Comparison of ENCODE assay signal across 7 mouse cellular contexts in genomic region chr11:76178726-76179494, GRCm38 (mm10). TPM values are rescaled to one million over a fixed set of nuclear protein-coding genes. Genes with fewer than 3 reads are reported as not detected.
A peak's percentile ranks its signal among the peaks of the same experiment; 100 is the strongest.
DNase-seq lines count a peak whose midpoint lies in the region; ATAC-seq and TF ChIP-seq lines count a peak whose summit lies in the region.

No protein-coding gene starts in this region.

- no peaks in the 10 kb centered on the region for H3K27me3 ChIP-seq in hindbrain, embryonic 15.5 days

- H3K4me3 ChIP-seq in bone marrow macrophage, adult 2 months (ENCODE audit: insufficient read depth, low read length), result peak overlapping the region; percentile 96
- H3K4me3 ChIP-seq in hindbrain, embryonic 15.5 days, result peak overlapping the region; percentile 88

- peaks cover 8% of the 10 kb centered on the region for H3K36me3 ChIP-seq in hindbrain, embryonic 15.5 days

- no peaks in the 10 kb centered on the region for H3K9me3 ChIP-seq in hindbrain, embryonic 15.5 days

- peak; percentile 82 for ATAC-seq in erythroid progenitor cell, adult 5-6 weeks (replicated peaks; ENCODE audit: low FRiP score, poor library complexity, severe bottlenecking)
- ATAC-seq in hindbrain, embryonic 15.5 days (ENCODE audit: low FRiP score, low read depth), result peak; percentile 87
- peak; percentile 69 for ATAC-seq in megakaryocyte-erythroid progenitor cell, adult 5-6 weeks (replicated peaks; ENCODE audit: low FRiP score, low TSS enrichment, poor library complexity, severe bottlenecking)

- peak overlapping the region; percentile 50 for H3K27ac ChIP-seq in bone marrow macrophage, adult 2 months (ENCODE audit: insufficient read depth, low read depth, low read length)
- peak overlapping the region; percentile 86 for H3K27ac ChIP-seq in hindbrain, embryonic 15.5 days (replicated peaks)

- TF ChIP-seq CTCF in bone marrow macrophage, adult 2 months (IDR thresholded peaks at IDR 0.05; ENCODE audit: low read depth, low read length), result no peak

- WGBS in hindbrain, embryonic 15.5 days, result 2% methylated on average over 28 of the region's 28 CpGs

- no peak for TF ChIP-seq POLR2A in bone marrow macrophage, adult 2 months (IDR thresholded peaks at IDR 0.05; ENCODE audit: borderline replicate concordance, low read depth, low read length)

- H3K9ac ChIP-seq in hindbrain, embryonic 15.5 days, result peak overlapping the region; percentile 72

- peak; percentile 56 for DNase-seq in MEL-GATA-1-ER (ENCODE audit: extremely low read depth, low read depth)
- DNase-seq in left cerebral cortex, postnatal 14 days (ENCODE audit: low spot score in 2 of 2), result peak; percentile 68 to 76
- DNase-seq in spleen, adult 12 weeks (ENCODE audit: low spot score), result peak; percentile 19

- peak overlapping the region; percentile 83 for H3K4me2 ChIP-seq in hindbrain, embryonic 15.5 days

- peaks cover 9% of the 10 kb centered on the region for H3K4me1 ChIP-seq in bone marrow macrophage, adult 2 months (ENCODE audit: control insufficient read depth, insufficient read depth, low read length)
- peaks cover 22% of the 10 kb centered on the region for H3K4me1 ChIP-seq in hindbrain, embryonic 15.5 days (replicated peaks)

- intact Hi-C loops in left cerebral cortex, postnatal 14 days (cut with DNase I), result no loop called here

RNA-seq across cellular contexts. Expression of gene Vps53, which starts 0.5 kb away (rescaled TPM):
- 40.7 and 47.9 TPM in 2 replicates for polyA plus RNA-seq in bone marrow macrophage, adult 2 months (2012; ENCODE audit: insufficient read depth, insufficient read length, missing spikeins)
- total RNA-seq in erythroid progenitor cell, adult 5-6 weeks (2015; ENCODE audit: low replicate concordance), result 10.1 and 28.1 TPM in 2 replicates
- total RNA-seq in erythroid progenitor cell, adult 5-6 weeks (2017; ENCODE audit: low replicate concordance), result 6.0 and 7.3 TPM in 2 replicates
- polyA plus RNA-seq in hindbrain, embryonic 15.5 days (2015; fragmentation: Nextera tagmentation; extraction: Ambion mirVana), result 67.7 and 68.4 TPM in 2 replicates
- total RNA-seq in left cerebral cortex, postnatal 14 days (2021), result 10 to 100 TPM; 67.5 to 77.7 TPM
- total RNA-seq in megakaryocyte-erythroid progenitor cell, adult 5-6 weeks (2014; fragmentation: Nextera tagmentation), result 44.1 and 46.5 TPM in 2 replicates
- 33.6 and 38.7 TPM in 2 replicates for total RNA-seq in megakaryocyte-erythroid progenitor cell, adult 5-6 weeks (2017)

RNA-seq across cellular contexts. Expression of gene Fam57a, which starts 0.6 kb away (rescaled TPM):
- polyA plus RNA-seq in bone marrow macrophage, adult 2 months (2012; ENCODE audit: insufficient read depth, insufficient read length, missing spikeins), result 2.1 and 3.8 TPM in 2 replicates
- total RNA-seq in erythroid progenitor cell, adult 5-6 weeks (2015; ENCODE audit: low replicate concordance), result 2.2 TPM in 1 of 2 replicates, not detected in the other
- total RNA-seq in erythroid progenitor cell, adult 5-6 weeks (2017; ENCODE audit: low replicate concordance), result not detected in 2 replicates
- 23.8 and 27.3 TPM in 2 replicates for polyA plus RNA-seq in hindbrain, embryonic 15.5 days (2015; fragmentation: Nextera tagmentation; extraction: Ambion mirVana)
- total RNA-seq in left cerebral cortex, postnatal 14 days (2021), result 10 to 100 TPM; 17.4 to 17.6 TPM
- 3.0 and 4.5 TPM in 2 replicates for total RNA-seq in megakaryocyte-erythroid progenitor cell, adult 5-6 weeks (2014; fragmentation: Nextera tagmentation)
- 0.19 and 2.1 TPM in 2 replicates for total RNA-seq in megakaryocyte-erythroid progenitor cell, adult 5-6 weeks (2017)

RNA-seq across cellular contexts. Expression of gene Dbil5, which starts 38.5 kb away (rescaled TPM):
- polyA plus RNA-seq in bone marrow macrophage, adult 2 months (2012; ENCODE audit: insufficient read depth, insufficient read length, missing spikeins), result not detected in 2 replicates
- not detected in 2 replicates for total RNA-seq in erythroid progenitor cell, adult 5-6 weeks (2015; ENCODE audit: low replicate concordance)
- total RNA-seq in erythroid progenitor cell, adult 5-6 weeks (2017; ENCODE audit: low replicate concordance), result not detected in 2 replicates
- polyA plus RNA-seq in hindbrain, embryonic 15.5 days (2015; fragmentation: Nextera tagmentation; extraction: Ambion mirVana), result 0.38 and 0.60 TPM in 2 replicates
- total RNA-seq in left cerebral cortex, postnatal 14 days (2021), result under 1 TPM; 0.85 to 0.90 TPM
- total RNA-seq in megakaryocyte-erythroid progenitor cell, adult 5-6 weeks (2014; fragmentation: Nextera tagmentation), result not detected in 2 replicates
- not detected in 2 replicates for total RNA-seq in megakaryocyte-erythroid progenitor cell, adult 5-6 weeks (2017)

RNA-seq across cellular contexts. Expression of gene Gemin4, which starts 38.6 kb away (rescaled TPM):
- 1.6 and 3.2 TPM in 2 replicates for polyA plus RNA-seq in bone marrow macrophage, adult 2 months (2012; ENCODE audit: insufficient read depth, insufficient read length, missing spikeins)
- total RNA-seq in erythroid progenitor cell, adult 5-6 weeks (2015; ENCODE audit: low replicate concordance), result 9.6 and 26.7 TPM in 2 replicates
- 1.8 and 3.0 TPM in 2 replicates for total RNA-seq in erythroid progenitor cell, adult 5-6 weeks (2017; ENCODE audit: low replicate concordance)
- polyA plus RNA-seq in hindbrain, embryonic 15.5 days (2015; fragmentation: Nextera tagmentation; extraction: Ambion mirVana), result 15.5 and 17.9 TPM in 2 replicates
- total RNA-seq in left cerebral cortex, postnatal 14 days (2021), result 1 to 10 TPM; 5.7 to 8.3 TPM
- total RNA-seq in megakaryocyte-erythroid progenitor cell, adult 5-6 weeks (2014; fragmentation: Nextera tagmentation), result 22.8 and 24.4 TPM in 2 replicates
- 22.4 and 26.6 TPM in 2 replicates for total RNA-seq in megakaryocyte-erythroid progenitor cell, adult 5-6 weeks (2017)

Comparison
In these comparisons a context has a peak if more than half of its experiments do, and no peak if none do; other contexts are left out.
1. Peak in every context shown above with its lines: DNase-seq, ATAC-seq, H3K4me3 ChIP-seq and H3K27ac ChIP-seq.
2. DNase-seq: peak in every context shown above with its lines; median percentile 72 in left cerebral cortex, postnatal 14 days; 56 in MEL-GATA-1-ER; 19 in spleen, adult 12 weeks.